Mouse (Mus musculus): ENCODE results near the gene Agbl1.

GRCm38 (mm10) chr7:76674856-76675255 lies 445.2 kb downstream of the Agbl1 start:
- TF ChIP-seq POLR2A (IDR thresholded peaks at IDR 0.05; ENCODE audit: low read depth, low read length) (no peak), RCOR1 (conservative IDR thresholded peaks at IDR 0.05; ENCODE audit: low read depth, low read length) (no peak)

Data from CH12.LX (cell line).